Mouse (Mus musculus): ENCODE data around the gene Emx1. TPM values are rescaled to one million over a fixed set of nuclear protein-coding genes. Genes with fewer than 3 reads are reported as not detected.

Emx1 gene
- total and polyA plus RNA-seq, 2 experiments from 2014 or later, result 0.11 to 0.52 TPM

- no peak overlapping the region for H3K4me2 ChIP-seq (ENCODE audit: low read depth, low read length)
- WGBS, result 53% methylated on average over 2 of the region's 2 CpGs
- H3K4me1 ChIP-seq (ENCODE audit: insufficient read depth, low read length), result no peaks in the 10 kb centered on the region
- no peaks in the 10 kb centered on the region for H3K9me3 ChIP-seq (ENCODE audit: low read length)
- no peak overlapping the region for H3K9ac ChIP-seq (replicated peaks; ENCODE audit: low read length)
- no peak overlapping the region for H3K27ac ChIP-seq
- no peak for ATAC-seq
- no peak overlapping the region for H3K4me3 ChIP-seq (ENCODE audit: low read length)
- H3K27me3 ChIP-seq (ENCODE audit: insufficient read depth, low read length), result peaks cover 26% of the 10 kb centered on the region
- no peak for TF ChIP-seq CTCF (IDR thresholded peaks at IDR 0.05; ENCODE audit: low read depth)
- DNase-seq (ENCODE audit: low spot score), result no peak
- H3K36me3 ChIP-seq (ENCODE audit: insufficient read depth, low read length), result no peaks in the 10 kb centered on the region
Observed at GRCm38 (mm10) chr6:85197951-85198350, 10.7 kb downstream of the Emx1 start.

- no peak overlapping the region for H3K9ac ChIP-seq (replicated peaks; ENCODE audit: low read length)
- WGBS, result 40% methylated on average over 16 of the region's 16 CpGs
- ATAC-seq (no peak), DNase-seq (ENCODE audit: low spot score) (no peak)
- no peak overlapping the region for H3K4me2 ChIP-seq (ENCODE audit: low read depth, low read length)
- no peak overlapping the region for H3K4me3 ChIP-seq (ENCODE audit: low read length)
- TF ChIP-seq CTCF (IDR thresholded peaks at IDR 0.05; ENCODE audit: low read depth), result no peak
- H3K36me3 ChIP-seq (ENCODE audit: insufficient read depth, low read length), result no peaks in the 10 kb centered on the region
- H3K27ac ChIP-seq, result no peak overlapping the region
- 0 out of 2 replicates have a peak, but pooled peaks cover 3% of the 10 kb centered on the region for H3K27me3 ChIP-seq (ENCODE audit: insufficient read depth, low read length)
- no peaks in the 10 kb centered on the region for H3K9me3 ChIP-seq (ENCODE audit: low read length)
- no peaks in the 10 kb centered on the region for H3K4me1 ChIP-seq (ENCODE audit: insufficient read depth, low read length)
Observed at GRCm38 (mm10) chr6:85206182-85206938, 19.1 kb downstream of the Emx1 start.

GRCm38 (mm10) chr6:85206939-85207285 lies 19.7 kb downstream of the Emx1 start:
- Histone ChIP-seq H3K4me2 (ENCODE audit: low read depth, low read length) (no peak overlapping the region), H3K27me3 (ENCODE audit: insufficient read depth, low read length) (0 out of 2 replicates have a peak, but pooled peaks cover 3% of the 10 kb centered on the region), H3K4me3 (ENCODE audit: low read length) (no peak overlapping the region), H3K27ac (no peak overlapping the region), H3K36me3 (ENCODE audit: insufficient read depth, low read length) (no peaks in the 10 kb centered on the region), H3K9me3 (ENCODE audit: low read length) (no peaks in the 10 kb centered on the region), H3K9ac (replicated peaks; ENCODE audit: low read length) (no peak overlapping the region), H3K4me1 (ENCODE audit: insufficient read depth, low read length) (no peaks in the 10 kb centered on the region)
- 61% methylated on average over 15 of the region's 15 CpGs for WGBS
- TF ChIP-seq CTCF (IDR thresholded peaks at IDR 0.05; ENCODE audit: low read depth), result no peak
- no peak for ATAC-seq
- no peak for DNase-seq (ENCODE audit: low spot score)

- Histone ChIP-seq H3K9me3 (ENCODE audit: low read length) (no peaks in the 10 kb centered on the region), H3K9ac (replicated peaks; ENCODE audit: low read length) (no peak overlapping the region), H3K27me3 (ENCODE audit: insufficient read depth, low read length) (0 out of 2 replicates have a peak, but pooled peaks cover 3% of the 10 kb centered on the region), H3K4me1 (ENCODE audit: insufficient read depth, low read length) (no peaks in the 10 kb centered on the region), H3K4me2 (ENCODE audit: low read depth, low read length) (no peak overlapping the region), H3K27ac (no peak overlapping the region), H3K4me3 (ENCODE audit: low read length) (no peak overlapping the region), H3K36me3 (ENCODE audit: insufficient read depth, low read length) (no peaks in the 10 kb centered on the region)
- ATAC-seq, result no peak
- TF ChIP-seq CTCF (IDR thresholded peaks at IDR 0.05; ENCODE audit: low read depth), result no peak
- WGBS, result 76% methylated on average over 5 of the region's 5 CpGs
- no peak for DNase-seq (ENCODE audit: low spot score)
Observed at GRCm38 (mm10) chr6:85207345-85207744, 20.1 kb downstream of the Emx1 start.

- Histone ChIP-seq H3K9me3 (ENCODE audit: low read length) (no peaks in the 10 kb centered on the region), H3K4me3 (ENCODE audit: low read length) (no peak overlapping the region), H3K27ac (no peak overlapping the region), H3K4me1 (ENCODE audit: insufficient read depth, low read length) (no peaks in the 10 kb centered on the region), H3K36me3 (ENCODE audit: insufficient read depth, low read length) (no peaks in the 10 kb centered on the region), H3K27me3 (ENCODE audit: insufficient read depth, low read length) (0 out of 2 replicates have a peak, but pooled peaks cover 3% of the 10 kb centered on the region), H3K4me2 (ENCODE audit: low read depth, low read length) (no peak overlapping the region), H3K9ac (replicated peaks; ENCODE audit: low read length) (no peak overlapping the region)
- no peak for TF ChIP-seq CTCF (IDR thresholded peaks at IDR 0.05; ENCODE audit: low read depth)
- no peak for ATAC-seq
- WGBS, result 65% methylated on average over 9 of the region's 9 CpGs
- DNase-seq (ENCODE audit: low spot score), result no peak
Observed at GRCm38 (mm10) chr6:85209226-85209967, 22.2 kb downstream of the Emx1 start.

- DNase-seq (ENCODE audit: low spot score), result no peak
- no peaks in the 10 kb centered on the region for H3K4me1 ChIP-seq (ENCODE audit: insufficient read depth, low read length)
- no peak overlapping the region for H3K9ac ChIP-seq (replicated peaks; ENCODE audit: low read length)
- 43% methylated on average over 1 of the region's 1 CpGs for WGBS
- no peaks in the 10 kb centered on the region for H3K36me3 ChIP-seq (ENCODE audit: insufficient read depth, low read length)
- TF ChIP-seq CTCF (IDR thresholded peaks at IDR 0.05; ENCODE audit: low read depth), result no peak
- H3K27ac ChIP-seq, result no peak overlapping the region
- no peak overlapping the region for H3K4me3 ChIP-seq (ENCODE audit: low read length)
- 0 out of 2 replicates have a peak, but pooled peaks cover 3% of the 10 kb centered on the region for H3K27me3 ChIP-seq (ENCODE audit: insufficient read depth, low read length)
- H3K9me3 ChIP-seq (ENCODE audit: low read length), result no peaks in the 10 kb centered on the region
- no peak overlapping the region for H3K4me2 ChIP-seq (ENCODE audit: low read depth, low read length)
- no peak for ATAC-seq
Observed at GRCm38 (mm10) chr6:85210686-85211085, 23.4 kb downstream of the Emx1 start.

- Histone ChIP-seq H3K36me3 (ENCODE audit: insufficient read depth, low read length) (no peaks in the 10 kb centered on the region), H3K9ac (replicated peaks; ENCODE audit: low read length) (no peak overlapping the region), H3K27me3 (ENCODE audit: insufficient read depth, low read length) (no peaks in the 10 kb centered on the region), H3K9me3 (ENCODE audit: low read length) (no peaks in the 10 kb centered on the region), H3K4me3 (ENCODE audit: low read length) (no peak overlapping the region), H3K4me2 (ENCODE audit: low read depth, low read length) (no peak overlapping the region), H3K27ac (no peak overlapping the region), H3K4me1 (ENCODE audit: insufficient read depth, low read length) (no peaks in the 10 kb centered on the region)
- WGBS, result 55% methylated on average over 4 of the region's 4 CpGs
- no peak for TF ChIP-seq CTCF (IDR thresholded peaks at IDR 0.05; ENCODE audit: low read depth)
- no peak for DNase-seq (ENCODE audit: low spot score)
- no peak for ATAC-seq
Observed at GRCm38 (mm10) chr6:85218251-85218650, 31.0 kb downstream of the Emx1 start.
